Mouse (Mus musculus): Measurements from ENCODE around the gene Prdm10. TPM values are rescaled to one million over a fixed set of nuclear protein-coding genes. Genes with fewer than 3 reads are reported as not detected.

Prdm10 gene
- polyA plus RNA-seq, 1 experiment = 1.9 TPM

DNA sequence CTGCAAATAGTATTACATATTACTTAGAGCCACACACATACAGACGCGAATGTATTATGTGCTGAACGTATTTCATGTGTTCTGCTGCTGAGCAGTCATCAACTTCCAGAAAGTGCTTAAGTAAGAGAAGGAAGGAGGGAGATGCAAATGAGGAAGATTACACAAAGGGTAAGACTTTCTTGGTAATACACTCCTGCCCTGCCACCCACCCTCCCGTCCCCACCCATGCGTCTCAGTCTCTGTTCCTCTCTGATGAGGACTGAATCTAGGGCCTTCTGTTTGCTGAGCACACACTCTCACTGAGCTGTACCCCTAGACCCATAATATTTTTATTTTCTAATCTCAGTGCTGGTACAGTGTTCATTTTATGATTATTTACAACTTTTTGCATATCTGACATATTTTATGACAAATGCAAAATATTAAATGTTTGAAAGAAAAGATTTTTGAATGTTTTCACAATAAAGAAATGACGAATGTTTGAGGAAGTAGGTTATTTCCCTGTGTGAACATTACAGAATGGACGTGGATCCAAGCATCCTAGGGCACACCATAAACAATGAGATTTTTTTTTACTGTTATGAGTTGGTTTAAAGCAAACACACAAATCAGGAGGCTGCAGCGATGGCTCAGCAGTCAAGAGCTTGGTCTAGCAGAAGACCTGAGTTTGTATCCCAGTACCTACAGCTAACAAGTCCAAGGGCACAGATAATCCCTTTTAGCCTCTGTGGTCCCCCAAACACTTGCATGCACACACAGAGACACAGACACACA lies 32.7 kb upstream of the Prdm10 start:
- TF ChIP-seq MYOD1 (IDR thresholded peaks at IDR 0.05; ENCODE audit: control insufficient read depth in 1 of 3, insufficient read length in 2 of 3, low read depth in 2 of 3) (no peak), REST (IDR thresholded peaks at IDR 0.05; ENCODE audit: insufficient read depth, insufficient read length) (no peak), TCF12 (IDR thresholded peaks at IDR 0.05; ENCODE audit: insufficient read depth, poor library complexity, severe bottlenecking) (no peak), USF1 (IDR thresholded peaks at IDR 0.05; ENCODE audit: low read depth) (no peak), CEBPB (IDR thresholded peaks at IDR 0.05; ENCODE audit: insufficient read depth, poor library complexity, severe bottlenecking) (no peak), E2F4 (IDR thresholded peaks at IDR 0.05; ENCODE audit: insufficient read depth) (no peak), POLR2AphosphoS2 (IDR thresholded peaks at IDR 0.05; ENCODE audit: insufficient read length, low read depth) (no peak), TCF3 (IDR thresholded peaks at IDR 0.05; ENCODE audit: insufficient read length, low read depth) (no peak), SRF (IDR thresholded peaks at IDR 0.05; ENCODE audit: control insufficient read depth, insufficient read length, low read depth) (no peak), MAX (IDR thresholded peaks at IDR 0.05; ENCODE audit: low read depth) (no peak), MYOG (IDR thresholded peaks at IDR 0.05; ENCODE audit: control insufficient read depth in 1 of 3, insufficient read depth in 1 of 3, insufficient read length in 2 of 3, low read depth in 2 of 3) (no peak), POLR2A (IDR thresholded peaks at IDR 0.05; ENCODE audit: insufficient read length, low read depth) (no peak)
- H3K4me2 ChIP-seq (ENCODE audit: low read depth) = no peak overlapping the region
- no peak overlapping the region for H3ac ChIP-seq (ENCODE audit: control insufficient read depth, insufficient read length)
- no peaks in the 10 kb centered on the region for H3K36me3 ChIP-seq (ENCODE audit: control insufficient read depth, insufficient read depth)
- H3K4me3 ChIP-seq = no peak overlapping the region
- H3K27me3 ChIP-seq (ENCODE audit: control insufficient read depth, insufficient read depth, insufficient read length) = no peaks in the 10 kb centered on the region
- H3K79me2 ChIP-seq (ENCODE audit: control insufficient read depth, insufficient read depth) = no peaks in the 10 kb centered on the region

DNA sequence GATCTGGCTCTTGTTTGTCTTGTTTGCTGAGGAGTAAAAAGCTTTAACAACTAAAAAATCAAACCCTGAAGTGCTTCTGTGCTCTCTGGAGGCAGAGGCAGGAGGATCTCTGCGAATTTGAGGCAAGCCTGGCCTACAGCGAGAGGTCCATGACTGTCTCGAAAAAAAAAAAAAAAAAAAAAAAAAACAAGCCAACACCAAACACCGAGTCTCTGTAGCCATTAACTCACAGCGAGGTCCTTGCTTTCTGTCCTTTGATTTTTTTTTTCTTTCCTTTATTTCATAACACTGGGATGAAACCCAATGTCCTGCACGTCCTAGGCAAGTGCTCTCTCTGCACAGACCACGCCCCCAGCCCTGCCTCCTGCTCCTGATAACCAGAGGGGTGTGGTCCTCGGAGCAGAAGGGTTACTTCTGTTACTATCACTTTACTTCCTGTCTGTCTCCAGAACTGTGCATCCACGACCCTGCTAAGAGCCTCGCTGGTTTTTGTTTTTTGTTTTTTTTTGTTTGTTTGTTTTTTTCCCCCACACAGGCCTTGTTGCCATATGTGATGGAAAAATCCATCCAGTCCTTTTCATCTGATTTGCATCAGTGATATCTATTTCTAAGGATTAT lies 28.0 kb upstream of the Prdm10 start:
- no peak overlapping the region for H3K4me3 ChIP-seq
- no peaks in the 10 kb centered on the region for H3K36me3 ChIP-seq (ENCODE audit: control insufficient read depth, insufficient read depth)
- no peak overlapping the region for H3K4me2 ChIP-seq (ENCODE audit: low read depth)
- H3ac ChIP-seq (ENCODE audit: control insufficient read depth, insufficient read length) = no peak overlapping the region
- no peak for TF ChIP-seq CEBPB (IDR thresholded peaks at IDR 0.05; ENCODE audit: insufficient read depth, poor library complexity, severe bottlenecking)
- TF ChIP-seq TCF3 (IDR thresholded peaks at IDR 0.05; ENCODE audit: insufficient read length, low read depth) = no peak
- no peak for TF ChIP-seq REST (IDR thresholded peaks at IDR 0.05; ENCODE audit: insufficient read depth, insufficient read length)
- TF ChIP-seq MAX (IDR thresholded peaks at IDR 0.05; ENCODE audit: low read depth) = no peak
- no peak for TF ChIP-seq MYOG (IDR thresholded peaks at IDR 0.05; ENCODE audit: control insufficient read depth in 1 of 3, insufficient read depth in 1 of 3, insufficient read length in 2 of 3, low read depth in 2 of 3)
- no peak for TF ChIP-seq E2F4 (IDR thresholded peaks at IDR 0.05; ENCODE audit: insufficient read depth)
- no peak for TF ChIP-seq POLR2A (IDR thresholded peaks at IDR 0.05; ENCODE audit: insufficient read length, low read depth)
- TF ChIP-seq USF1 (IDR thresholded peaks at IDR 0.05; ENCODE audit: low read depth) = no peak
- TF ChIP-seq SRF (IDR thresholded peaks at IDR 0.05; ENCODE audit: control insufficient read depth, insufficient read length, low read depth) = no peak
- no peak for TF ChIP-seq TCF12 (IDR thresholded peaks at IDR 0.05; ENCODE audit: insufficient read depth, poor library complexity, severe bottlenecking)
- no peak for TF ChIP-seq MYOD1 (IDR thresholded peaks at IDR 0.05; ENCODE audit: control insufficient read depth in 1 of 3, insufficient read length in 2 of 3, low read depth in 2 of 3)
- no peak for TF ChIP-seq POLR2AphosphoS2 (IDR thresholded peaks at IDR 0.05; ENCODE audit: insufficient read length, low read depth)
- H3K27me3 ChIP-seq (ENCODE audit: control insufficient read depth, insufficient read depth, insufficient read length) = no peaks in the 10 kb centered on the region
- no peaks in the 10 kb centered on the region for H3K79me2 ChIP-seq (ENCODE audit: control insufficient read depth, insufficient read depth)

DNA sequence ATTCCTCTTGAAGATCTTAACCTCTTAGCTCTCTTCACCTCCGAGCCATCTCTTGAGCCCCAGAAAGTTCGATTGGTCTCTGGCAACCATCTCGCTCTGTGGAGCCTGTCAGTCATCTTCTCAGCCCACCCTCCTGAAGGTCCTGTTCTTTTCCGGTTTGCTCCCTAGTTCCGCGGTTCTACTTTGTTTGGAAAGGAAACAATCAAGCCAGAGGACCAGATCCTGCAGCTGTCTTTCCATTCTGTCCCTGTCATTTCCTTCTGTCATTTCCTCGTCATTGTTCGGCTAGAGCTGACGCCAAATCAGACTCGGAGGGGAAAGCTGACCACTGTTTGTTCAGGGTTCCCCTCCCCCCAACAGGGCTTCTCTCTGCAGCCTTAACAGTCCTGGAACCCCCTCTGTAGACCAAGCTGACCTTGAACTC lies 27.0 kb upstream of the Prdm10 start:
- TF ChIP-seq POLR2AphosphoS2 (IDR thresholded peaks at IDR 0.05; ENCODE audit: insufficient read length, low read depth) (no peak), TCF12 (IDR thresholded peaks at IDR 0.05; ENCODE audit: insufficient read depth, poor library complexity, severe bottlenecking) (no peak), MAX (IDR thresholded peaks at IDR 0.05; ENCODE audit: low read depth) (no peak), REST (IDR thresholded peaks at IDR 0.05; ENCODE audit: insufficient read depth, insufficient read length) (no peak), TCF3 (IDR thresholded peaks at IDR 0.05; ENCODE audit: insufficient read length, low read depth) (no peak), SRF (IDR thresholded peaks at IDR 0.05; ENCODE audit: control insufficient read depth, insufficient read length, low read depth) (no peak), MYOG (IDR thresholded peaks at IDR 0.05; ENCODE audit: control insufficient read depth in 1 of 3, insufficient read depth in 1 of 3, insufficient read length in 2 of 3, low read depth in 2 of 3) (no peak), MYOD1 (IDR thresholded peaks at IDR 0.05; ENCODE audit: control insufficient read depth in 1 of 3, insufficient read length in 2 of 3, low read depth in 2 of 3) (no peak), USF1 (IDR thresholded peaks at IDR 0.05; ENCODE audit: low read depth) (no peak), CEBPB (IDR thresholded peaks at IDR 0.05; ENCODE audit: insufficient read depth, poor library complexity, severe bottlenecking) (no peak)
- H3K4me3 ChIP-seq = no peak overlapping the region
- no peaks in the 10 kb centered on the region for H3K36me3 ChIP-seq (ENCODE audit: control insufficient read depth, insufficient read depth)
- H3K79me2 ChIP-seq (ENCODE audit: control insufficient read depth, insufficient read depth) = no peaks in the 10 kb centered on the region
- H3ac ChIP-seq (ENCODE audit: control insufficient read depth, insufficient read length) = no peak overlapping the region
- H3K27me3 ChIP-seq (ENCODE audit: control insufficient read depth, insufficient read depth, insufficient read length) = no peaks in the 10 kb centered on the region
- H3K4me2 ChIP-seq (ENCODE audit: low read depth) = no peak overlapping the region

DNA sequence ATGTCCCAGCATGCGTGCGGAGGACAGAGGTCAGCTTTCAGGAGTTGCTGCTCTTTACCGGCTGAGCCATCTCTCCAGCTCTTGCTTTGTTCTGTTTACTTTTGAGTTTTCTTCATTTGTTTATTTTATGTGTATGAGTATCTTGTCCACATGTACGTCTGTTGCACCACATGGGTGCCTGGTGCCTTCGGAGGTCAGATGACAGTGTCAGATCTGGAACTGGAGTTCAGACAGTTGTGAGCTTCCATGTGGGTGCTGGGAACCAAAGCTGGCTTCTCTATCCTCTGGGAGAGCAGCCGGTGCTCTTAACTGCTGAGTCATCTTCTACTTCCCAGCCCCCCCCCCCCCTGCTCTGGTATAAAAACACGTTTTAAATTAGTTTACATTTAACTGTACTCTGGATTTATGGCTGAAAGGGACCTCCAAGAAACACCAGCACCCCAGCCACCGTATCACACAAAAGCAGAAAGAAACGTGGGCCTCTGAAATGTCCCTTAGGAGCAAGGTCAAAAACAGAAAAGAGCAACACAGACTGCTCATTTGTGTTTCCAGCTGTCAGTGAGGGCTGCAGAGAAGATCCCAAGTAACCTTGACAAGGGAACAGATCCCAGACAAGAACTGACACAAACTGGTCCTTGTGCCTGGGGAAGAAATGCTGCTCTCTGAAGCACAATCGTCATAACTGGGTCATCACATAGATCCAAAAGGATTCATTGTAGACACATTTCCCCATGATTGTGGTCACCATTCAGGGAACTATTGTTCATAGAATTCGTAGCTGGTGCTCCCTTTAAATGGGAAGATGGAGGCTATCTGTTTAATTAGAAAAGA lies 26.3 kb upstream of the Prdm10 start:
- Histone ChIP-seq H3K79me2 (ENCODE audit: control insufficient read depth, insufficient read depth) (no peaks in the 10 kb centered on the region), H3K27me3 (ENCODE audit: control insufficient read depth, insufficient read depth, insufficient read length) (no peaks in the 10 kb centered on the region), H3K4me2 (ENCODE audit: low read depth) (no peak overlapping the region), H3K4me3 (no peak overlapping the region), H3K36me3 (ENCODE audit: control insufficient read depth, insufficient read depth) (no peaks in the 10 kb centered on the region), H3ac (ENCODE audit: control insufficient read depth, insufficient read length) (no peak overlapping the region)
- TF ChIP-seq CEBPB (IDR thresholded peaks at IDR 0.05; ENCODE audit: insufficient read depth, poor library complexity, severe bottlenecking) = no peak
- TF ChIP-seq POLR2A (IDR thresholded peaks at IDR 0.05; ENCODE audit: insufficient read length, low read depth) = no peak
- no peak for TF ChIP-seq REST (IDR thresholded peaks at IDR 0.05; ENCODE audit: insufficient read depth, insufficient read length)
- TF ChIP-seq MYOD1 (IDR thresholded peaks at IDR 0.05; ENCODE audit: control insufficient read depth in 1 of 3, insufficient read length in 2 of 3, low read depth in 2 of 3) = no peak
- TF ChIP-seq MAX (IDR thresholded peaks at IDR 0.05; ENCODE audit: low read depth) = no peak
- TF ChIP-seq USF1 (IDR thresholded peaks at IDR 0.05; ENCODE audit: low read depth) = no peak
- no peak for TF ChIP-seq TCF12 (IDR thresholded peaks at IDR 0.05; ENCODE audit: insufficient read depth, poor library complexity, severe bottlenecking)
- TF ChIP-seq E2F4 (IDR thresholded peaks at IDR 0.05; ENCODE audit: insufficient read depth) = no peak
- TF ChIP-seq MYOG (IDR thresholded peaks at IDR 0.05; ENCODE audit: control insufficient read depth in 1 of 3, insufficient read depth in 1 of 3, insufficient read length in 2 of 3, low read depth in 2 of 3) = no peak
- TF ChIP-seq SRF (IDR thresholded peaks at IDR 0.05; ENCODE audit: control insufficient read depth, insufficient read length, low read depth) = no peak
- no peak for TF ChIP-seq TCF3 (IDR thresholded peaks at IDR 0.05; ENCODE audit: insufficient read length, low read depth)
- no peak for TF ChIP-seq POLR2AphosphoS2 (IDR thresholded peaks at IDR 0.05; ENCODE audit: insufficient read length, low read depth)

All from myocyte (in vitro differentiated cells).